Mouse (Mus musculus) testis, postnatal 10 days (tissue): ENCODE data around the gene Ncoa1.
"Not testable (repeated sequence)": the region's sequence is repeated elsewhere in the genome, so short reads cannot be mapped to it uniquely, and the experiment has no call there.

Experiments
- DNase-seq: peaks from one replicate; pipeline ENCODE4 v3.0.0; 2021; ENCODE audit warnings: low spot score

The Ncoa1 gene

DNA sequence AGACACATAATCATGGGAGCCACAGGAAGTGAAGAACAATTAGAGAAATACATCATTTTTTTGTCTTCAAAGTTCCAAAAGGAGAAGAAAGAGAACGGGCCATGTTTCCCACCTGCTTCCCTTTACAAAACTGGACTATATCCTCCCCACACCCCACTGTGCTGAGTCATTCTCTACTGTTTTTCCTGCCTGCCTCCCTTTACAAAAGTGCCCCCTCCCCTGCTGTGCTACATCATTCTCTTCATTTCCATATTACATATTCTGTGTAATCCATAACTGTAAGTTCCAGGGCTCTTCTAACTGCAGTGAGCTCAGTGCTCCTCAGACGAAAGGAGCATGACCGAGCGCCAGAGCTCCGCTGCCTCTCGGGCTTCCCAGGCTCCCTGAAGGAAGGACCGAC is 80.8 kb downstream of the Ncoa1 start:
- no peak for DNase-seq

DNA sequence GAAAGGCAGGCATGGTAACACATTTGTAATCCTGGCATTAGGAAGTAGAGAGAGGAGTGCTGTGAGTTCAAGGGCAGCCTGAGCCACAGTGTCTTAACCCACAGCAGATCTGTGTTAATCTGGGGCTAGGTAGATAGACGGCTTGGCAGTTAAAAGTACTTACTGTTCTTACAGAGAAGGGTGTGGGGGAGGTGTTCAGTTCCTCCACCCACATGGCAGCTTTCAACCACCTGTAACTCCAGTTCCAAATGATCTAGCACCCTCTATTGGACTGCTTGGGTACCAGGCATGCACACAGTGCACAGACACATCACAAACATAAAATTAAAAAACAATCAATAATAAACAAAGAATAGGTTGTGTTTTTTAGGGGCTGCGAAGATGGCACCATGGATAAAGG is 84.4 kb downstream of the Ncoa1 start:
- no peak for DNase-seq

DNA sequence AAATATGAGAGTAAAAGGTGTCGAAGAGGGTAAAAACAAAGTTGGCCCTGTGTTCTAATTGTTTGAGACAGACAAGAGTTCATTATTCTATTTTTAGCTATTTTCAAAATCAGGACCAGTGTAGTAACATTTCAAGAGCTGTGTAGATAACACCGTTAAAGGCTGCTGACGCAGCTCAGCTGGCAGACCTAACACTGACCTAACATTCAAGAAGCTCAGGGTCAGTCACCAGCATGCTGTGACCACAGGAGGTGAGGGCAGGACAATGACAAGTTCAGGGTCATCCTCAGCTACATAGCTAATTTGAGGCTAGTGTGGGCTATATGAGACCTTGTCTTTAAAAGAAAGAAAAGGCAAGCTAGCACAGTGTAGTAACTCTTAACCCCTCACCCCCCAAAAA is 84.9 kb downstream of the Ncoa1 start:
- DNase-seq, result peak; percentile 45

DNA sequence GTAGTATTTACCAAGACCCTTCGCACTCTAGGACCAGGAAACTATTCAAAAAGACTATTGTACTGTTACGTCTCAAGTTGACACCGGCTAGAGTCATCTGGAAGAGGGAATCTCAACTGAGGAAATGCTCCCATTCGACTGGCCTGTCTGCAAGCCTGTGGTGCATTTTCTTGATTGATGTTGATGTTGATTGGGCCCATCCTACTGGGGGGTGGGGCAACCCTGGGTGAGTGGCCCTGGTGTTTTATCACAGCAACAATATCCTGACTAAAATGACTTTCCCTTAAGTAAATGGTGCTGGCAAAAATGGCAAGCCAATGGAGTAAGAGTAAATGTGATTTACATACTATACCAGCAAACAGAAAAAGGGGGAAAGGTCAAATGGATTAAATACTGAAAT is 85.7 kb downstream of the Ncoa1 start:
- no peak for DNase-seq

DNA sequence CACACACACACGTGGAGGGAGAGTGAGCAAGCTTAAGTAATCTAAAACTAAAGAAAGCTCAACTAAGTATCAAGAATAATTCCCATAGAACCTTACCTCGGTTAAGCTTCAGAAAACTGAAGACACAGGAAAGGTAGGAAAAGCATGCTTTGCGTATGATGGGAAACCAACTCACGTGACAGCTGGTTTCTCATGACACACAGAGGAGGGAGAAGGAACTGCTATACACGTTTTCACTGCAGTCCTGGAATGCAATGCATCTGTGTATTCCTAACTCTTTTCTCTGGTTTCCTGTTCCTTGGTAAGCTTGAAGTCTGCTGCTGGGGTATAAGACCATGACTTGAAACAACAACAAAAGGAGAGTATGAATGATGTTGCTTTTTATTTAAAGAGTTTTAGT is 86.3 kb downstream of the Ncoa1 start:
- no peak for DNase-seq

DNA sequence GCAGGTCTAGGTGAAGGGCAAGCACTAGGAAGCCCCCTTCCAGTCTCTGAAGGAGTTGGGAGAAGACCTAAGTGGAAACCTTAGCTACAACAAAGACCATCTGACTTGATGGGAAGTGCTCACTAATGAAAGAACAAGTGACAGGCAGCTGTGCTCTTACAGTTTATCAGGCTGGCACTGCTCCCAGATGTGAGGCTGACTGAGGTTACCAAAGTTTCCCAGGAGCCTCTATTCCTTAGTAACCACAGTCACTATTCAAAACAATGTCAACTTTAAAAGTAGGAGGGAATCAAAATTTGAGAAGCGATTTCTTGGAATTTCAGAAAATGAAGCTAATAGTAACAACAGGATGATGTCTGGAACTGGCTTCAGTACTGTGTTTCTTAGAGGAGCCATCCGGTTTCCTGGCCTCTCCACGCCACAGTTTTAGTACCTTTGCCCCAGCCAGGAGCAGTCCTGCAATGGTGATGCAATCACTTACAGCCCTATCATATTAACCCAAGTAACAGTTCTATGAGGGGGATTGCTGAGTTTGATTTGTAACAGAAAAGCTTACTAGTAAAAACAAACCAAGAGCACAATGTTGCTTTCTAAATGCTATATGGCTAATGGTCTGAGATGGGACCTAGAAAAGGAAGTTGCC is 90.8 kb downstream of the Ncoa1 start:
- DNase-seq, result peak; percentile 43

DNA sequence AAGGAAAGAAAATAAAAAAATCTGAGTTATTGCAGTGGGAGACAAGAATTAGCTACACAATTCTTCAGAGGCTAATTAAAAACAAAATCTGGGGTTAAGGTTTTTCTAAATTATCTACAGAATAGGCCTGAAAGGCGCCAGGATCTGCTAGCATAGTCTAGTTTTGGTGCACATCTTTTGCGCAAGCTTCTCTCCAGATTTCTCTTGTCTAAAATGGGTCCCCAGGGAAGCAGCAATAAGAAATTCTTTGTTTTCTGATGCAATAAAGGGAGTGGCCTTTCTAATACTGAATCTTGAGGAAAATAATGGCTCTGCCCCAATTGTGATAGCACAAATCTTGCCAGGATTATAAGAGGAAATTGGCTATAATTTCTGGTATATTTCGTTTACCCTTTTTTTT is 93.9 kb downstream of the Ncoa1 start:
- DNase-seq, result no peak

DNA sequence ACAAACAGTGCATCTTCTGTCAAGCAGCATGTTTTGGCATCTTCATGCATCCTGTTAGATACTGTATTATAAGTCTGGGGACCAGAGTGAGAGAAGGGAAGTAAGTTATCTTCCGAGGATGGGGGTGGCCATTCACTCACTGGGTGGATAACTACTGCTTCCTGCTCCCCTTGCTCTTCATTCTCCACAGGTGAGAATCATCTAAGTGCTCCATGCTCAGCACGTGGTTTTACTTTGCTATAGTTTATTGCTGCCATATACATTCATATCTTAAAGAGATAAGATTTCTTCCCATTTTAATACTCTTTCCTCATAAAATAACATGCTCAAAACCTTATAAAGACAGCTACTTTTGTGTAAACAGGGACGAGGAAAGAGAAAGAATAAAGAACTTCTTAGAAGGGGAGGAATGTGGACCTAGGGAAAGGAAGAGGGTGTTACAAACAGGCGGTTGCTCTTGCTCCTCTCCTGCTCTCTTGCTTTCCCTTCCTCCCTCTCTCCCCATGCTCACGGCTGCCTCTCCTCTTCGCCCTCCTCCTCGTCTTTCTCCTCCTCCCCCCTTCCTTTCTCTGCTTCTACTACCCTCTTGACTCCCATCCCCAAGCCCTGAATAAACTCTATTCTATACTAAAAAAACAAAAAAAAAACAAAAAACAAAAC is 97.6 kb downstream of the Ncoa1 start:
- no peak for DNase-seq

DNA sequence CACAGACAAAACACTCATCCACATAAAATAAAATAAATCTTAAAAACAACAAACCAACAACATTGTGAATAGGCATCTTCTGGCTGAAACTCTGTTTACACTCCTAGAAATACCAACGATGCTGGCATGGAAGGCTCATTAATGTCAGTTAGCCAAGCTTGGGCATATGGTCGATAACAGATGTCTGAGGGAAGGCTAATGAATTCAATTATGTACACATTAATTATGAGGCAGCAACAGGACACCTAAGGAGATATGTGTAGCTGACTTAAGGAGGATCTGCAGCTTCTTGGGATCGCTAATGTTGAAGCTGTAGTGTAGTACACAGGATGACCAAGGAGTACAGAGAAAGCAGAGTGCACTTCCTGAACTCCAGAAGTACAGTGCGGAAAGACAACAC is 100.5 kb downstream of the Ncoa1 start:
- no peak for DNase-seq

DNA sequence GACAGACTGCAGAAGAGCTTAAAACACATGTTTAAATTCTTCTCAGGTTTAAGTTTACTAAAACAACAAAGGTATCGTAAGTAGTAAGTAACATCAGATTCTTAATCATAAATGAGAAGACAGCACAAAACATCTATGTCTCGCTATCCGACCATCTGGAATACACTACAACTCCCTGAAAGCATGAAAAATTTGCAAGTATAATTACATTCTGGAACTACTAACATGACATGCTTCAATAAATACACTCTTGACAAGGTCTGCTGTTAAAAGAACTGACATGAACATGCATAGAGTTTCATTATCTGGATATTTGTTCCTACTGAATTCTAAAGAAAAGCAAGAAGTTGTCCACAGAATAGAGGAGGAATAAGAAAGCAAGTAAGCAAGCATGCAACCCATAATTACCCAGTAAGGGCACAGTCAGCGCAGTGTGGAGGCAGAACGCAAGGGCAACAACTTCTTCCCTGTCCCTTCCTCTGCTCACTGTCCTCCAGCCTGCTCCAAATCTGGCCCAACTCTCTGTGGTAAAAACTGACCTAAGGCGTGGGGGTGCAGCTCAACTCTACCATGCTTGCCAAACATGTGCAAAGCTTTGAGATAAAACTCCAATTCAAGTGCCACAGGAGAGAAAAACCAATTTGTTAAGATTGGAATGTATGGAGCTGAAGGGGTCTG is 102.0 kb downstream of the Ncoa1 start:
- DNase-seq, result no peak

DNA sequence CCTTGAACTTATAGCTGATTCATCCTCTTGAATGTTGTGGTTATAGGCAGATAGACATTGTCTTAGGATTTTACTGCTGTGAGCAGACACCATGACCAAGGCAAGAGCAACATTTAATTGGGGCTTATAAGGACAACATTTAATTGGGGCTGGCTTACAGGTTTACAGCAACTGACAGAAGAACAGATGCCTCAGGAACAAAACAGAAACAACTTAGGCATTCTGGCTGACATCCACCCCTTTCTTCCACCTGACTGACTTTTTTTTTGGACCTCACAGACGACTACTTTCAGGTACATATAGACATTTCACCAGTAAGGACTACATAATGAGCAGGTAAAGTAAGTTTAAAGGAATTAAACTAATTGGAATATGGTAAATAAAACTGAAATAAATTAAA is 105.6 kb downstream of the Ncoa1 start:
- DNase-seq, result no peak

DNA sequence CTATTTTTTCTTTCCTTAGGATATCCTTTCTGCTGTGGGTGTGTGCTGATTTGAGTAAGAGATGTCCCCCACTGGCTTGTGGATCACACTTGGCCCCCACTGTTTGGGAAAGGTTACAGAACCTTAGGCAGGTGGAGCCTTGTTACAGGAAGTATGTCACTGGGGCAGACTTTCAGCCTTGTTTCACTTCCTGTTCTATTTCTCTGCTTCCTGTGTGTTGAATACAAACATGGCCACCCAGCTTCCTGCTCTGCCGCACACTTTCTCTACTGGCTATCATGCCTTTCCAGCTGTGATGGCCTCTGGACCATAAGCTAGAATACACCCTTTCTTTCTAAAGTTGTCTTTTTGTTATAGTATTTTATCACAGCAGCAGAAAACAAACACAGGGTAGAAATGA is 111.0 kb downstream of the Ncoa1 start:
- DNase-seq, result no peak

DNA sequence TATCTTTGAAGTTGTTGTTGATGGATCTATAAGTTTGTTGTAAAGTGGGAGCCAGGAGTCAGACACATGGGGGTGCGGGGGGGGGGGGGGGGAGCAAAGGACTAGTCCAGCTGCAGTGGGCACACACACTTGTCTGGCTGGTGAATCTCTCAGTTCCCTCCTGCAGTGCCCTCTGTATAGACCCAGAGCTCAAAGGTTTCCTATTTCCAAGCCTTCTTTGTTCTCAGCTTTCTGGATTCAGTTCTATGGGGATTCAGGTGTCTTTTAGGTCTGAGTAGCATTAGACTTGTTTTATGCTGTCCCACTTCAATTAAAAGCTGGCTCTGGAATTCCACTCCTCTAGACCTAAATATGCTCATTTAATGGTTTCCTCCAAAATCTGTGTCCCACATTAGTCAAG is 117.5 kb downstream of the Ncoa1 start:
- no peak for DNase-seq

DNA sequence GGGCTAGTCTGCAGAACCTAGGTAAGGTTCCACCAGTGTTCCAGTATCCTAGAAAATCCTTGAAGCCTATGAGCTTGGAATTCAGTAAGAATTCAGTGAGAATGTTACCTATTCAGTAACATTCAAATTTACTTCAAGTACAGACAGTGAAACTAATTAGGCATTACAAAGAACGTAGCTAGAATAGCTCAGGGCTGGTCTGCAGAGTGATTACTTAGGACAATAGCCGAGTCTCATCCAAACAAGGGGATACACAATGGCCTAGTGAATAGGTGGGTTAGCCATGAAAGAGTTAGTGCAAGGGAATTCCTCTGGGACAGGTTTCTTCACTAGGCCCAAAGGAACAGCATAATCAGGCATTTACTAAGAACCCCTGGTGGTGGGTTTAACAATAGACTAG is 118.3 kb downstream of the Ncoa1 start:
- not testable (repeated sequence) for DNase-seq

DNA sequence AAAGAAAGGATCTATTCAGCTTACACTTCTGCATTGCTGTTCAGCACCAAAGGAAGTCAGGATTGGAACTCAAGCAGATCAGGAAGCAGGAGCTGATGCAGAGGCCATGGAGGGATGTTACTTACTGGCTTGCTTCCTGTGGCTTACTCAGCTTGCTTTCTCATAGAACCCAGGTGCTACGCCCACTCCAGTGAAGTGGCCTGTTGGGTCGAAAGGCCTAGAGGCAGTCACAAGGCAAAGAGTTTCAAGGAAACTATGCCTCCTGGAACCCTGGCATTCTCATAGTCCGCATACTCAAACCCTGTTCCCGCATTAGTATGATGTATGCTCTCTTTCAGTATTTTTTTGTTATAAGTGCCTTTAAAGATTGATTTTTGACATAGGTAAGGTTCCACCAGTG is 118.9 kb downstream of the Ncoa1 start:
- DNase-seq, result no peak

DNA sequence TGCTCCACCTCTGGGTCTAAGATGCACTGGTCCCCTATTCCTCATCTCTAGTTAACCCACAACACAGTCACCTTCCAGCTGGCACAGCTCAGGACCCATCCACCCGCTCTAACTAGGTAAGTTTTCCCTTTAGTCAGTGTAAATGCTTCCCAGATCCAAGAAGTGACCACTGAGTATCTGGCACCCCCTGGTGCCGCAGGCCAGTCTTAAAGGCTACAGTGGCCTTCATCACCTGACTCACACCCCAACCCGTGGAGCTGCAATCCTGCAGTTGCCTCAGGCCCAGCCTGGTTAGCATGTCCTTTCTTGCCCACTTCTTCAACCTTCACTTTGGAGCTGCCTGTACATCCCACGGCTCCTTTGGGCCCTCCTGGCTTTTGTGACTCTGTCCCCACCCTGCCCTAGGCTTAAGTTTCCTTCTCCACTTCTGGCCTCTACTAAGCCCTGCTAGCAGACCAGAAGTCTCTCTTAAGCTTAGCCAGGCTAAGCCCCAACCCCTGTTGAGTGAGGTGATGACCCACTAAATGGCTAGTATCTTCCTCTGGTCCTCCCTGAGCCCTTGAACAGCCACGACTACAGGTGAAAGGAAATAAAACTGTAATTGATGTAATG is 120.0 kb downstream of the Ncoa1 start:
- DNase-seq, result no peak

DNA sequence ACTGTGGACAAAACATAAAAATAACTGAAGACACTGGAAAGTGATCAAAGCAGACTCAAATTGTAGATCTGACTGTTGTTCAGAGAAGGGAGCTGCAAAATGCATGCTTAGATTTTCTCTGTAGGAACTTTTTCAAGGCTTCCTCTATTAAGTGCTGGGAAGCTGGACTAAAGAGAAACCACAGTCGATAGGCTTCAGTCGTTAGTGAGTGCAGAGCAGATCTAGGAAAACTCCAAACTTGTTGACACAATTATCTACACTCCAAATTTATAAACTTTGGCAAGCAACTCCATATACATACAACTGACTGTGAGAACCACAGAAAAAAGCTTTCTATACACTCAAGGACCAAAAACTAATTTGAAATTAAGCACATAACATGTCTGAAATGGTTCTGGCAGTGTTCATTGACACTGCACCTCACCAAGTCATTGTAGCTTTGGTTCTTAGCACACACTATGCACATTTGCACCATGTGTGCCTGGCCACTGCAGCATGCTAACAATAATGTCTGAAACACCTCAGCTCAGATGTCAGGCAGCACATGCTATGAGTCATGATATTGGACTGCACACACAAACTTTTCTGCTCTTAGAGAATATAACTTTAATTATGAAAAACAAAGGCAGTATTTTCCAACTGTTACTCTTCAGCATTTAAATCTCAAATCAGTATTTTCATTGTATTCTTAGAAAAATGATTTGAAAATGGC is 121.8 kb downstream of the Ncoa1 start:
- DNase-seq, result no peak

DNA sequence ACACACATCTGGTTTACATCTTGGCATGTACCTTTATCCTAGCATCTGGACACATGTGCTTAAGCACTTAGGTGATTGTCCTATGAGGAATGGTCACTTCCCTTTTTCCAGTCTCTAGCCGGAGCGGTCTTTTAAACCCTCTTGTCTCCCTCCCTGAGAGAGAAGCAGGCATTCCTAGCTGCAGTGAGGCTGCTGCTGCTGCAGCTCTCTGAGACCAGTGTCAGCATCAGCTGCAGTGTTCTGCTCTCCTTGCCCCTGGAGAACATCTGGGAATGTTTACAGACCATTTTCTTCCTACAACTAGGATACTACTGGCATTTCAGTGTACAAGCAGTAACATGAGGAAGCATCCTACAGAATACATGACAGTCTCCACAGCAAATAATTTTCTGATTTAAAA is 133.8 kb downstream of the Ncoa1 start:
- DNase-seq, result no peak

DNA sequence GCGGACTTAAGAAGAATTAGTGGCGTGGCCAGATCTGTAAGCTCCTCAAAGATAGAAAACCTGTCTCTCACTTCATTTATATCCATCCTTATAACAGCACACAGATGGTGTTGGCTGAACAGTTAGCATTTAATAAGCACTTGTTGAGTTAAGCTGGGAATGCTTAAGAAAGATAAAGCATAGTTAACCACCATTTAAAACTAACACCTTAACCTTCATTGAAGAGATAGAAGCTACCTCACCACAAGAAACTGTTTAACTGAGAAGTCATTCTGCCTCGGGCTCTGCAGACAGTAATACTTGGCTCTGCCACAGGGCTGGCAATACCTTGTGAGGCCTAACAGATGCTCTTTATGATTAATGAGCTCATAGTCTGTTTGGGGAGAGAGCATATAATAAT is 134.9 kb downstream of the Ncoa1 start:
- no peak for DNase-seq

DNA sequence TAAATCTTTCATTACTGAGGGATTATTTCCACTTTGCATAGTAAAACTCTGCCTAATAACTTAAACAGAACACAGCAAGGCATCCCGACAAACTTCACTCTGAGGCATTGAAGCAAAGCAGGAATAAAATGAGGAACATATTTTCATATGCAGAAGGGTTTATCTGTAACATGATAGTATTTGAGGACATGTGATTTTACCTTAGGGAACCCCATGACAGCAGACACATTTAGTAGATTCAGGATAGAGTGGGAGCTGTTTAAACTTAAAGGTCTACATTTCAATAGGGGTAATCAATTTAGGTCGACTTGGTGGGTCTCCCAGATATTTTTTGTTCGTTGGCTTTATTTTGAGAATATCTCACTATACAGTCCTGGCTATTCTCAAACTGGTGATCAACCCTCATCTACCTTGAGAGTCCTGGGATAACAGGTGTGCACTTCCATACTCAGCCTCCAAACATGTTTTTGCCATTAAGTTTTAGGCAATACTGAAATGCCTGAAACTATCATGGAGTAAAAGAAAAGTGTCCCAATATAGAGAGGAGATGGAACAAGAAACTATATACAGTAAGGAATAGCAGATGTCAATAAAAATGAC is 136.6 kb downstream of the Ncoa1 start:
- DNase-seq, result no peak

DNA sequence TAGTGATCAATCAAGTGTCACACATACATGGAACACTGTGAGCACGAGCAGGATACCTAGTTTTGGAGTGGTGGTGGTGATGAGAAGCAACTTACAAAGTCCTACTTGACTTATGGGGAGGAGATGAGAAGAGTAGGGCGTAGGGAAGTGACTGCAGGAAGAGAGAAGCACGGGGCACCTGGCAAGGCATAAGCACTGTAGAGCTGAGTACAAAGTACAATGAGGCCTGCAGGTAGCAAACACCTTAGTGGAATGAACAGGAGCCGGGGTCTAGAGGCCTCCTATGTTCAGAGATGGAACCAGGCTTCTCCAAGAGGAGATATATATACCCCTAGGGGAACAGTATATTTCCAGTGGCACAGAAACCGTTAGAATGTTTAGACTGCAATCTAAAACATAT is 153.4 kb downstream of the Ncoa1 start:
- no peak for DNase-seq

DNA sequence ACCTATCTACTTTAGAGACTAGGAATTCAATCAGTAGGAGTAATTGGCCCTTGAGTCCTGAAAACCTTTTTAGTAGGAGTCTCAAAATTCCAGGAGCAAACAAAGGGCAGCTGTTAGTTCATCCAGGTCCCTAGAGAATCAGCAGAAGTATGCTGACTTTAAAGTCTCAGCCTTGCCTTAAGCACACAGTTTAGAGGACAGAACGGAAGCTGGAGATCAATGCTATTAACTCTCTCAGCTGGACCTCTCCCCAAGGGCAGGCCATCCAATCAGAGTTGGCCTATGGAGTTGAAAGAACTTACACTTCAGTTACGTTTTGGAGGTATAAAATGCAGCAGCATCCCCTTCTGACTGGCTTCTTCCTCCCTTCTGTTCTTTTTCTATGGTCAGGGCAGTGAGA is 154.8 kb downstream of the Ncoa1 start:
- DNase-seq, result no peak
